Comparison of ENCODE assay signal across 15 mouse cellular contexts in the genomic region with DNA sequence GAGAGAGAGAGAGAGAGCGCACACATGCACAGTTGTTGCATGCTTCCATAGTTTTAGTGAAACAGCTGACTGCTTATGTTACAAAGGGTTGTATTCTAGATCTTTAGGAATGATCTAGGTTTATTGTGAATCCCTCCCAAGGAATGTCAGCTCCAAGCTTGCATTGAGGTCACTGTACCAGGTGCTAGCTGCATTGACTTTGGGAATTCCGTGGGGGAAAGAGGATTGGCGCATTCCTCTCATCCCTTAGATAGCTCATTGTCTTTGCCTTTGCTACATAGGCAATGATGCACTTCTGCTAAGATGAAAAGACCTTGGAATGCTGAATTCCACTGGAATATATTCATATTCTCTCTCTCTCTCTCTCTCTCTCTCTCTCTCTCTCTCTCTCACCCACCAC.
"Had no signal": no experiment of that assay in that cellular context is flagged by ENCODE, and none has a peak within 500 bp of the region (broad histone marks: within the 10 kb centered on the region; RNA-seq: fewer than 3 reads in every experiment).

No protein-coding gene starts in this region.

- DNase-seq: heart, postnatal 10 days; heart, postnatal 14 days; heart, postnatal 36 days; heart, postnatal 4 days; kidney, adult 11 months; kidney, adult 18-20 months; kidney, adult 2 months; kidney, adult 8-10 months; kidney, adult 9 months; kidney, postnatal 10 days; kidney, postnatal 14 days; kidney, postnatal 25 days; kidney, postnatal 36 days; layer of hippocampus, adult 9-11 months; layer of hippocampus, postnatal 36 days had no signal
